ENCODE assay signal across 8 mouse cellular contexts in the genomic region with DNA sequence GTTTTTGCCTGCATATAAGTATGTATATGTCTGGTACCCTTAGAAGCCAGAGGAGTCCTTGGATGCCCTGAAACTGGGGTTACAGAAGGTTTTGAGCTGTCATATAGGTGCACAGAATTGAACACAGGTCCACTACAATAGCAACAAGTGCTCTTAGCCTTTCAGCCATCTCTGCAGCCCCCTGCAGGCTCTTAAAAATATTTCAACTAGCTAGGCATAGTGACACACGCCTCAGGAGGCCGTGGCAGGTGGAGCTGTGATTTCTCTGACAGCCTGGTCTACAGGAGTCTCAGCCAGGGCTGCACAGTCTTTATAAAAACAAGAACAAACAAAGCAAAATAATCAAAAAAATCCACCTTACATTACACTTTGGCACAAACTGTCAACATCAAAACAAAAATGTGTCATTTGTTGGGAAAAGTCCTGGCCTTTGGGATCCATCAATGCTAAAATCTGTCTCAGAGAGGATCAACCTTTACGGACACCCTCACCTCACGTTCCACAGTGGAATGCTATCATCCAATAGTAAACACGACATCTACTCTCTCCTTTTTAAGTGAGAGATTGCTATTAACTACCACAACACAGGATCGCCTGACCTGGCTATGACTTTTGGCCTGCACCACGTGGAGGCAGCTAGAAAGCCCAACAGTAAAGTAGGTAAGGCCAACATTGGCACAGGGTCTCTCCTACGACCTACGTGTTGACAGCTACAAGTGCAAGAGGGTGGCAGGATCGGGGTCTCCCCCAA. TPM values are rescaled to one million over a fixed set of nuclear protein-coding genes. Genes with fewer than 3 reads are reported as not detected.
DNase-seq lines count a peak whose midpoint lies in the region; ATAC-seq and TF ChIP-seq lines count a peak whose summit lies in the region.

No protein-coding gene starts in this region.

- TF ChIP-seq EP300 in liver, embryonic 14.5 days (IDR thresholded peaks at IDR 0.05; ENCODE audit: low read depth): no peak

- no peaks in the 10 kb centered on the region for H3K27me3 ChIP-seq in spleen, adult 2 months (ENCODE audit: control insufficient read depth, insufficient read depth, low read length)
- no peaks in the 10 kb centered on the region for H3K27me3 ChIP-seq in hindbrain, embryonic 13.5 days
- no peaks in the 10 kb centered on the region for H3K27me3 ChIP-seq in liver, embryonic 14.5 days (ENCODE audit: control insufficient read depth, insufficient read depth, low read length)

- peak overlapping the region; percentile 99 for H3K4me2 ChIP-seq in hindbrain, embryonic 13.5 days
- H3K4me2 ChIP-seq in liver, embryonic 14.5 days (ENCODE audit: low read depth): peak overlapping the region; percentile 100

- H3K36me3 ChIP-seq in spleen, adult 2 months (ENCODE audit: control insufficient read depth, insufficient read depth, low read length): peaks cover 6% of the 10 kb centered on the region
- H3K36me3 ChIP-seq in hindbrain, embryonic 13.5 days: peaks cover 26% of the 10 kb centered on the region
- peaks cover 9% of the 10 kb centered on the region for H3K36me3 ChIP-seq in liver, embryonic 14.5 days (replicated peaks; ENCODE audit: control insufficient read depth, insufficient read depth, low read depth)

- TF ChIP-seq CTCF in spleen, adult 2 months (IDR thresholded peaks at IDR 0.05; ENCODE audit: extremely low read depth, insufficient read depth, insufficient read length, insufficient replicate concordance): no peak
- TF ChIP-seq CTCF in liver, embryonic 14.5 days (IDR thresholded peaks at IDR 0.05; ENCODE audit: low read depth): peak; percentile 44

- no peaks in the 10 kb centered on the region for H3K9me3 ChIP-seq in hindbrain, embryonic 13.5 days
- no peaks in the 10 kb centered on the region for H3K9me3 ChIP-seq in liver, embryonic 14.5 days (ENCODE audit: control insufficient read depth, low read length)

- no peak for TF ChIP-seq POLR2A in spleen, adult 2 months (IDR thresholded peaks at IDR 0.05; ENCODE audit: low read depth, low read length)

- intact Hi-C loops in left cerebral cortex, postnatal 10 days (cut with DNase I): no loop called here

- peak; percentile 24 to 31 for DNase-seq in spleen, adult 2 months (ENCODE audit: low read depth in 1 of 2, low spot score in 2 of 2)
- no peak for DNase-seq in spleen, adult 12 weeks (ENCODE audit: low spot score)
- DNase-seq in c-Kit-positive CD71-positive TER-119-negative erythroid progenitor cells, embryonic 14.5 days (ENCODE audit: low read depth): peak; percentile 59
- DNase-seq in liver, embryonic 14.5 days (ENCODE audit: low read depth in 3 of 3, low spot score in 3 of 3): peak in 2 of 3 experiments; percentile 47 to 54
- no peak for DNase-seq in ovary, adult 18-20 months (ENCODE audit: low spot score)
- no peak for DNase-seq in left cerebral cortex, postnatal 10 days (ENCODE audit: extremely low spot score in 1 of 2, low spot score in 2 of 2)

- peak overlapping the region; percentile 88 for H3K9ac ChIP-seq in hindbrain, embryonic 13.5 days
- peak overlapping the region; percentile 78 for H3K9ac ChIP-seq in liver, embryonic 14.5 days (replicated peaks)

- WGBS in spleen, adult 2 months: 2% methylated on average over 10 of the region's 10 CpGs
- WGBS in hindbrain, embryonic 13.5 days: 4% methylated on average over 10 of the region's 10 CpGs
- 3% methylated on average over 10 of the region's 10 CpGs for WGBS in liver, embryonic 14.5 days (ENCODE audit: insufficient replicate concordance)

- H3K27ac ChIP-seq in spleen, adult 2 months (ENCODE audit: insufficient read depth, low read length): no peak overlapping the region
- H3K27ac ChIP-seq in hindbrain, embryonic 13.5 days: no peak overlapping the region
- no peak overlapping the region for H3K27ac ChIP-seq in liver, embryonic 14.5 days

- peak overlapping the region; percentile 76 for H3K4me3 ChIP-seq in spleen, adult 2 months (ENCODE audit: extremely low read depth, insufficient read depth, insufficient read length)
- H3K4me3 ChIP-seq in hindbrain, embryonic 13.5 days: peak overlapping the region; percentile 90
- H3K4me3 ChIP-seq in liver, embryonic 14.5 days (ENCODE audit: insufficient read depth in 1 of 2, low read depth in 2 of 2, low read length in 2 of 2): peak overlapping the region; percentile 84 to 86

- ATAC-seq in hindbrain, embryonic 13.5 days (ENCODE audit: low FRiP score): no peak
- no peak for ATAC-seq in liver, embryonic 14.5 days (ENCODE audit: insufficient read depth)
- 0 out of 2 replicates have a peak, but pooled peaks have one; percentile 25 for ATAC-seq in neutrophil, adult 5-6 weeks (ENCODE audit: extremely low read depth, insufficient number of reproducible peaks, low FRiP score, poor library complexity, severe bottlenecking)

- peaks cover 4% of the 10 kb centered on the region; the same call in 1 of the 2 replicates for H3K4me1 ChIP-seq in spleen, adult 2 months (ENCODE audit: control insufficient read depth, insufficient read depth, insufficient read length)
- H3K4me1 ChIP-seq in hindbrain, embryonic 13.5 days (replicated peaks): peaks cover 34% of the 10 kb centered on the region
- H3K4me1 ChIP-seq in liver, embryonic 14.5 days (replicated peaks; ENCODE audit: control insufficient read depth in 2 of 2, insufficient read depth in 2 of 2, low read length in 1 of 2): peaks cover 4 to 15% of the 10 kb centered on the region in 2 experiments

RNA-seq across cellular contexts. Expression of gene Atad3a, which starts 0.9 kb away (rescaled TPM):
- 59.9 and 91.6 TPM in 2 replicates for polyA plus RNA-seq in spleen, adult 2 months (2012; rRNA removed)
- polyA plus RNA-seq in hindbrain, embryonic 13.5 days (2015; fragmentation: Nextera tagmentation; extraction: Ambion mirVana): 78.1 and 82.3 TPM in 2 replicates
- 28.7 and 41.8 TPM in 2 replicates for polyA plus RNA-seq in liver, embryonic 14.5 days (2012; rRNA removed)
- 31.2 and 38.7 TPM in 2 replicates for polyA plus RNA-seq in liver, embryonic 14.5 days (2014; fragmentation: Nextera tagmentation; extraction: Ambion mirVana)
- total RNA-seq in neutrophil, adult 5-6 weeks (2017): 41.5 and 55.2 TPM in 2 replicates
- total RNA-seq in left cerebral cortex, postnatal 10 days (2021): 10 to 100 TPM; 56.0 to 57.9 TPM

RNA-seq across cellular contexts. Expression of gene Vwa1, which starts 14.5 kb away (rescaled TPM):
- 21.5 and 24.3 TPM in 2 replicates for polyA plus RNA-seq in spleen, adult 2 months (2012; rRNA removed)
- polyA plus RNA-seq in hindbrain, embryonic 13.5 days (2015; fragmentation: Nextera tagmentation; extraction: Ambion mirVana): 23.2 and 24.4 TPM in 2 replicates
- polyA plus RNA-seq in liver, embryonic 14.5 days (2012; rRNA removed): 0.13 and 0.15 TPM in 2 replicates
- polyA plus RNA-seq in liver, embryonic 14.5 days (2014; fragmentation: Nextera tagmentation; extraction: Ambion mirVana): 0.14 and 0.19 TPM in 2 replicates
- total RNA-seq in neutrophil, adult 5-6 weeks (2017): 0.12 and 0.37 TPM in 2 replicates
- total RNA-seq in left cerebral cortex, postnatal 10 days (2021): 10 to 100 TPM; 14.6 to 19.3 TPM

RNA-seq across cellular contexts. Expression of gene Tmem240, which starts 25.4 kb away (rescaled TPM):
- 1.6 and 1.9 TPM in 2 replicates for polyA plus RNA-seq in spleen, adult 2 months (2012; rRNA removed)
- 11.6 and 12.0 TPM in 2 replicates for polyA plus RNA-seq in hindbrain, embryonic 13.5 days (2015; fragmentation: Nextera tagmentation; extraction: Ambion mirVana)
- polyA plus RNA-seq in liver, embryonic 14.5 days (2012; rRNA removed): 0.06 and 0.17 TPM in 2 replicates
- 0.06 TPM in 1 of 2 replicates, not detected in the other for polyA plus RNA-seq in liver, embryonic 14.5 days (2014; fragmentation: Nextera tagmentation; extraction: Ambion mirVana)
- 0.12 and 0.61 TPM in 2 replicates for total RNA-seq in neutrophil, adult 5-6 weeks (2017)
- total RNA-seq in left cerebral cortex, postnatal 10 days (2021): 10 to 100 TPM; 63.6 to 68.8 TPM

RNA-seq across cellular contexts. Expression of gene Tmem88b, which starts 25.6 kb away (rescaled TPM):
- polyA plus RNA-seq in spleen, adult 2 months (2012; rRNA removed): 0.06 and 0.16 TPM in 2 replicates
- 0.49 and 0.62 TPM in 2 replicates for polyA plus RNA-seq in hindbrain, embryonic 13.5 days (2015; fragmentation: Nextera tagmentation; extraction: Ambion mirVana)
- 0.28 and 0.32 TPM in 2 replicates for polyA plus RNA-seq in liver, embryonic 14.5 days (2012; rRNA removed)
- polyA plus RNA-seq in liver, embryonic 14.5 days (2014; fragmentation: Nextera tagmentation; extraction: Ambion mirVana): 0.04 and 0.11 TPM in 2 replicates
- total RNA-seq in neutrophil, adult 5-6 weeks (2017): 0.12 TPM in 1 of 2 replicates, not detected in the other
- 1 to 10 TPM; 3.0 to 5.4 TPM for total RNA-seq in left cerebral cortex, postnatal 10 days (2021)

RNA-seq across cellular contexts. Expression of gene Ankrd65, which starts 30.2 kb away (rescaled TPM):
- polyA plus RNA-seq in spleen, adult 2 months (2012; rRNA removed): 0.25 and 0.49 TPM in 2 replicates
- not detected in 2 replicates for polyA plus RNA-seq in hindbrain, embryonic 13.5 days (2015; fragmentation: Nextera tagmentation; extraction: Ambion mirVana)
- polyA plus RNA-seq in liver, embryonic 14.5 days (2012; rRNA removed): 0.02 and 0.03 TPM in 2 replicates
- not detected in 2 replicates for polyA plus RNA-seq in liver, embryonic 14.5 days (2014; fragmentation: Nextera tagmentation; extraction: Ambion mirVana)
- total RNA-seq in neutrophil, adult 5-6 weeks (2017): not detected in 2 replicates
- total RNA-seq in left cerebral cortex, postnatal 10 days (2021): not detected

Comparison
In these comparisons a context has a peak if more than half of its experiments do, and no peak if none do; other contexts are left out.
1. DNase-seq: peak in spleen, adult 2 months (2 of 2), c-Kit-positive CD71-positive TER-119-negative erythroid progenitor cells, embryonic 14.5 days (single experiment) and liver, embryonic 14.5 days (2 of 3); none in spleen, adult 12 weeks (single experiment), ovary, adult 18-20 months (single experiment) and left cerebral cortex, postnatal 10 days (0 of 2).
2. RNA of gene Vwa1, which starts 14.5 kb away (polyA plus RNA-seq): 23.2 to 24.4 TPM in hindbrain, embryonic 13.5 days and 21.5 to 24.3 TPM in spleen, adult 2 months; 0.13 to 0.19 TPM in liver, embryonic 14.5 days; every median in the first group is over 10 times any median in the second.
3. Peak in every context shown above with its lines, with median percentiles within 50 percentile points of each other: H3K4me3 ChIP-seq.